Mouse (Mus musculus) cortical plate, adult 2 months (tissue): ENCODE results near the gene Eif2ak3. TPM values are rescaled to one million over a fixed set of nuclear protein-coding genes. Genes with fewer than 3 reads are reported as not detected.
A peak's percentile ranks its signal among the peaks of the same experiment; 100 is the strongest.
"Not testable (repeated sequence)": the region's sequence is repeated elsewhere in the genome, so short reads cannot be mapped to it uniquely, and the experiment has no call there.

Experiments
- H3K27ac ChIP-seq: fragments of 200-500 bp; 2 replicates; pipeline ENCODE4 v1.5.1; 2012; ENCODE audit warnings: low read length, control low read depth, inconsistent platforms; ENCODE audit not compliant: insufficient read depth
- H3K4me1 ChIP-seq: fragments of 200-500 bp; 2 replicates; pipeline ENCODE4 v1.6.1; 2011; ENCODE audit warnings: low read length; ENCODE audit not compliant: control insufficient read depth, insufficient read depth
- H3K4me3 ChIP-seq: fragments of 200-500 bp; 2 replicates; pipeline ENCODE4 v1.5.1; 2011; ENCODE audit warnings: mild to moderate bottlenecking, low read length, control low read depth; ENCODE audit not compliant: insufficient read depth
- CTCF ChIP-seq: fragments of 200-500 bp; IDR thresholded peaks from 2 replicates; pipeline ENCODE4 v1.5.1; 2011; ENCODE audit warnings: mild to moderate bottlenecking, control low read depth, low read length; ENCODE audit not compliant: insufficient read depth; ENCODE audit errors: extremely low read depth
- POLR2A ChIP-seq: fragments of 200-500 bp; IDR thresholded peaks from 2 replicates; pipeline ENCODE4 v1.6.1; 2011; ENCODE audit warnings: mild to moderate bottlenecking, low read length, control low read depth; ENCODE audit not compliant: insufficient read depth; ENCODE audit errors: extremely low read depth
- polyA plus RNA-seq: library from polyadenylated mRNA; depleted of rRNA; stranded (reverse); fragments of >200 nt; gene quantifications from 2 replicates; pipeline ENCODE4 v1.2.3, GENCODE M21; 2012

The Eif2ak3 gene
- polyA plus RNA-seq, 1 experiment: 16.0 TPM

DNA sequence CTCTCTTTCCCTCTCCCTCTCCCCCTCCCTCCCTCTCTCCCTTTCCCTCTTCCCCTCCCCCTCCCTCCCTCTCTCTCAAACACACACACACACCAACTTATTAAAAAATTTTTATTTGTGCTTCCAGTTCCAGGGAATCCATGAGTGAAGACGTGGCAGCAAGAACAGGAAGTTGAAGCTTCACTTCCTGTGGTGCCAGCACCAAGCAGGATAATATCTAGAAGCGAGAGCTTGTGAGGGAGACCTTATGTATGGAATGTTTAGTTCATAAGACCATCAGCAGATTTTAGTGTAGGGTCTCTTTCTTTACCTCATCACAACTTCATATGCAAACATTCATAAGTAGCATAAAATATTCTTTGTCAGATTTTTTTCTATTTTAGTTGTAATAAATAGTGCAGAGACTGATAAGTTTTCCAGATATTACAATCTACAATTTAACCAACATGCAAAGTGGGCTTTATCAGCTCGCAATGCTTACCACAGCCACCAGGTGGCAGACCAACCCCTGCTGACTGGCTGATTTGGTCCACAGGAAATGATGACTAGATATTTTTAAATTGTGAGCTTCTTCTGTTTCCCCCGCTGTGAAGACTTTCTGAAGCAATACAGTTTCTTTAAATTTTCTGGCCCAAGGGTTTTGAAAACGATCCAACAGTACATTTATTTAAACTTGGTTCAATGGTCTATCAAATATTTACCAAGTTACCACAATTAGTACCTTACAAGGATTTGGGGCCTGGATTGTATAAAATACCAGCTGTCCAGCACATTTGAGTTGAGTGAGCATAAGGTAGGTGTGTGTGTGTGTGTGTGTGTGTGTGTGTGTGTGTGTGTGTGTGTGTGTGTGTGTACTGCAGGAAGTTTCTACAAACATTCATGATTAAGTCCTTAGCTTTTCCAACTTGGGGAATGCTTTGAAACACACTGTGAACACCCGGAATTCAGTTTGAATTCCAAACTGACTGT is 32.5 kb upstream of the Eif2ak3 start:
- no peak for TF ChIP-seq POLR2A
- peak; percentile 92 for TF ChIP-seq CTCF
- H3K4me1 ChIP-seq: no peaks in the 10 kb centered on the region

DNA sequence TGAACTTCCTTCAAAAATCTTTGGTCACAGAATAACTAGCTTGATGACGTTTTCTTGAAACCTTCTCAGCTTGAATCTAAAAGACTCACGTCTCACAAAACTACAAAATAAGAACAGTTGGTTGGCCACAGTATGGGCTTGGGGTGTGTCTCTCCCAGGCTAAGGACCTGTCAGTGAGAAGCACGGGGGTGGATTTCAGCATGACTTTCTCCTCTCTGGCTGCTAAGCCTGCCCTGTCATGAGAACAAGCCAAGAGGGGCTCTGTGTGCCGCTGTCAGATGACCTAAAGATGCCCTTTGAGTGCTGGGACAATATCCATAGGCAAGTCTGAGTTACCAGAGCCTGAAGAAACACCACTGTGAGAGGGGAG is 31.8 kb upstream of the Eif2ak3 start:
- H3K4me3 ChIP-seq: no peak overlapping the region
- TF ChIP-seq POLR2A: no peak
- TF ChIP-seq CTCF: no peak
- no peaks in the 10 kb centered on the region for H3K4me1 ChIP-seq
- no peak overlapping the region for H3K27ac ChIP-seq

More for the DNA sequence above, 32.5 kb upstream of the Eif2ak3 start:
- no peak overlapping the region for H3K27ac ChIP-seq
- H3K4me3 ChIP-seq: no peak overlapping the region

DNA sequence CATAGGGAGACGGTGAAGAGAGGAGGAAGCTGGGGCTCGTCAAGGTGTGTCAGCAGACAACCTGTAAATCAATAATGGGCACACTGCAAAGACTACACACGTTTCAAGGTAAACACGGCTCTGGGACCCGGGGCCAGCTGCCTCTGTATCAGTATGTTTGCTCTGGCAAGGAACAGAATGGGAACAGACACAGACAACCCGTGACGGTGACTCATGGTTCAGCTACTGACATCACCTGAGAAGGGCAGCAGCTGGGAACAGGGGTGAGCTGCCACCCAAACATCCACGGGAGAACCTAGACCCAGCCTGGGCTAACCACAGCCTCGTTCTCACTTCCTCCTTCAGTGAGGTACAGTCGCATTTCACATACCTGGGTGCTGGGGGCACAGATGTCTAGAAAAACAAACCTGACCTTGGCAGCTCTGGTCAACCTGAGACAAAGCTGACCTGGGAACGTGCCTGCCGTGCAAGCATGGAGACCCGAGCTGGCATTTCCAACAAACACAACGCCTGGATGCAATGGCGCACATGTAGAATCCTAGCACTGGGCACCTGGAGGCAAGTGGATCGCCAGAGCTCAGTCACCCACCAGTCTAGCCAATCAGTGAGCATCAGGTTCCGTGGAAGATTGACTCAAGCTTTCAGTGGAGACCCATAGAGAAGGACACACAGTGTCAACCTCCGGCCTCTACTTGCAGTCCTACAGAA is 30.2 kb upstream of the Eif2ak3 start:
- no peak for TF ChIP-seq POLR2A
- TF ChIP-seq CTCF: no peak
- Histone ChIP-seq H3K27ac (no peak overlapping the region), H3K4me3 (no peak overlapping the region), H3K4me1 (no peaks in the 10 kb centered on the region)

- Histone ChIP-seq H3K27ac (no peak overlapping the region), H3K4me1 (no peaks in the 10 kb centered on the region), H3K4me3 (no peak overlapping the region)
- TF ChIP-seq CTCF (no peak), POLR2A (no peak)
These were observed 29.7 kb upstream of the Eif2ak3 start for GRCm38 (mm10) chr6:70814629-70814950.

DNA sequence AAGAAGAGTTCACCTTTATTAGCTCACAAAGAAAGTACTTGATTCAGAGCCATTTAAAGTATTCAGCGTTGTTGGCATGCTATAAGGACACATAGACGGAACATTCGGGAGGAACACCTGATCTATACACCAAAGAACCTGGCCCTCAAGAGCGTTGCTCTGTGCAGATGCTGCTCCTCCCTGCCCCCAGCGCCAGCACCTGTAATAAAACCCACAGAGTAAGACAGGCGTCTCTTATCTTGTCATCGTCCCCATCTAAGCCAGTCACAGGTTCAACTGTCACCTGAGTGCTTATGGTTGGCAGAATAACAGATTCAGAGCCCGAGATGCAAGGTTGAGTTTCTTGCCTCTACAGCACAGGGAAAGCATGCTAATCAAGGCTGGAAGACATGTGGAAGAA is 28.8 kb upstream of the Eif2ak3 start:
- Histone ChIP-seq H3K4me1 (no peaks in the 10 kb centered on the region), H3K4me3 (no peak overlapping the region), H3K27ac (no peak overlapping the region)
- no peak for TF ChIP-seq CTCF

DNA sequence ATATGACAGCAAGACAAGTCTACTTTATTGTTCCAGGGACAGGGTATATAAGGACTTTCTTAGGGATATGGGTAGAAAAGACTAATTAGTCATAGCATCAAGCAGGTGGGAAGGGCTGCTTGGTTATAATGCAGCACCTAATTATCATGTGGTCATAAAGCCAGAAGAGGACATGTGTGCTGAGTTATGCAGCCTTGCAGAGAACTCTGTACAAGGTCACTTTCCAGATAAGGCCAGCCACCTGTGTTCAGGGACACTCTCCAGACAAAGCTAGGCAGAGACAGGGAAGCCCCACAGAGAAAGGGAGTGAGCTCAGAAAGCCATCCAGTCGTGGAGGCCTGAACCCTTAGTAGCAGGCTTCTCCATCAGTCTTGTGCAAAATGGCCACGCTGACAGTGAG is 22.7 kb upstream of the Eif2ak3 start:
- Histone ChIP-seq H3K4me1 (no peaks in the 10 kb centered on the region; the same call in 1 of the 2 replicates), H3K4me3 (no peak overlapping the region), H3K27ac (no peak overlapping the region)
- no peak for TF ChIP-seq POLR2A
- TF ChIP-seq CTCF: no peak

- H3K4me3 ChIP-seq: no peak overlapping the region
- H3K27ac ChIP-seq: no peak overlapping the region
- no peaks in the 10 kb centered on the region; the same call in 1 of the 2 replicates for H3K4me1 ChIP-seq
- no peak for TF ChIP-seq POLR2A
- TF ChIP-seq CTCF: no peak
These were observed 21.9 kb upstream of the Eif2ak3 start for GRCm38 (mm10) chr6:70822386-70822910.

GRCm38 (mm10) chr6:70823277-70823676 is 21.0 kb upstream of the Eif2ak3 start:
- not testable (repeated sequence) for H3K4me1 ChIP-seq, H3K4me3 ChIP-seq, H3K27ac ChIP-seq

- Histone ChIP-seq H3K4me3 (peak overlapping the region; percentile 45), H3K27ac (no peak overlapping the region), H3K4me1 (no peaks in the 10 kb centered on the region; the same call in 1 of the 2 replicates)
- TF ChIP-seq CTCF (no peak), POLR2A (peak; percentile 86)
These were observed 20.0 kb upstream of the Eif2ak3 start for GRCm38 (mm10) chr6:70824085-70824986.
